Mouse (Mus musculus) Muller cell, postnatal 12 days (primary cell): ENCODE results near the gene Klhl29.
A peak's percentile ranks its signal among the peaks of the same experiment; 100 is the strongest.

ENCODE experiments used
- DNase-seq: peaks from one replicate; pipeline ENCODE4 v3.0.0-alpha.2; 2015; ENCODE audit errors: inconsistent ontology term

Gene Klhl29

GRCm38 (mm10) chr12:5375616-5376461 is at the start of gene Klhl29:
Klhl29 (minus strand) TSS chr12:5375682.
- DNase-seq, result peak; percentile 92

GRCm38 (mm10) chr12:5425276-5425675 is 49.8 kb upstream of the Klhl29 start:
- DNase-seq, result no peak

DNA sequence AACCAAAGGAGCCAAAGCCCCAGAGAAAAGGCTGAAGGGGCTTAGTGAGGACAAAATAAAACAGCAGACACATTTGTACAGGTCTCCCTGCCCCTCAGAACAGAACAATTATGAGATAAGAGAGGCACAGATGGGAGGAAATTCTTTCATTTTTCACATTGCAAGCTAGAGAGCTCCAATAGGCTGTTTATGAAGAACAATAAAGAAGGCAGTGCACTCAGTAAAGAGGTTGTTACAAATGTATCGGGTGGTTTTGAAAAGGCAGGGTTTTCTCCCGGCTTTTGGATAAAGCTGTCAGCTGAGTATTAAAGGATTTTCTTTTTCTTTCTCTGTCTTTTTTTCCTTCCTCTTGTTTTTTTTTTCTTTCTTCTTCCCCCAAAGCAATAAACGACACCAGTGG is 40.3 kb upstream of the Klhl29 start:
- DNase-seq, result no peak

DNA sequence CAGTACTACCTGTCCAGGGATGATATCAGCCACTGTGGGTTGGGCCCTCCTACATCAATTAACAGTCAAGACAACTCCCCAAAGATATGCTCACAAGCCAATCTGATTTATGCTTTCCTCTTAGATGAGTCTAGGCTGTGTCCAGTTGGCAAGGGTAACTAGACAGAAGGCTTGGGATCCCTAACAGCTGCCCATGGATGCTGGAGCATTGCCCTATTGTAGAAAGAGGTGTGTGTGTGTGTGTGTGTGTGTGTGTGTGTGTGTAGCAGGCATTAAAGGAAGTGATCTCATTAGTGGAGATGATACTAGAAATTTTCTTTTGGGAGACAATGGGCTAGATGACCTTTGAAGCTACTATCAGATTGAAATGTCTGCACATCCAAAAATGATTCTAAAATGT is 38.5 kb upstream of the Klhl29 start:
- no peak for DNase-seq

- DNase-seq, result no peak
Measured at GRCm38 (mm10) chr12:5411761-5412537, 36.5 kb upstream of the Klhl29 start.

GRCm38 (mm10) chr12:5411346-5411745 is 35.9 kb upstream of the Klhl29 start:
- no peak for DNase-seq

DNA sequence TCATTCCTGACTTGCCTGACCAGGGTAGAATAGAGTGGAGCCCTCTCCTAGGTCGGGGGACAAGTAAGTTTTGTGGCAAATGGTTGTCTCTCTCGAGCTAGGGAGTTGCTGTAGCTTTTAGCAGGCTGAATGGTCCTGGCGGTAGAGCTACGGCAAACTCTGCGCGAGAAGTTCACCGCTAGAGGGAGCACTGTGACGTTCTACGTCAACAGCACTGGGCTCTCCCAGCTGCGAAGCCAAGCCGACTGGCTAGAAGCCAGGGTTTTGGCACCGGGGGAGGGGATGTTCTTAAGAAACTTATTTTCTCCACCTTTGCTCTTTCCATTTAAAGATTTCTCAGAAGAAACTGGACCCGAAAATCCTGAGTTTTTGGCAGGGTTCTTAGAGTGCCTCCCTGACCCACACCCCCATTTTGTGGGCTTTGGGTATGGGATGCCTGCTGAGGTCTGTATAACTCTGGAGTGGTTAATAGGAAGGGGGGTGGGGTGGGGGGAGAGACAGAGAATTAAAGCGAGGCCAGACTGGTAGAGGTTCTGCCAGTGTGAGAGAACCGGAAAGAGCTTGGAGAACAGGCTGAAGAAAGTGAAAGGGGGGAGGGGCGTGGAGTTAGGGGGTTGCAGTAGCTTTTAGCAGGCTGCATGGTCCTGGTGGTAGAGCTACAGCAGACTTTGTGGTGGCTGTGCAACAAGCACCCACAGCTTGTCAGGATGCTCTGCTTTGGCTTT is 35.1 kb upstream of the Klhl29 start:
- peak; percentile 70 for DNase-seq

DNA sequence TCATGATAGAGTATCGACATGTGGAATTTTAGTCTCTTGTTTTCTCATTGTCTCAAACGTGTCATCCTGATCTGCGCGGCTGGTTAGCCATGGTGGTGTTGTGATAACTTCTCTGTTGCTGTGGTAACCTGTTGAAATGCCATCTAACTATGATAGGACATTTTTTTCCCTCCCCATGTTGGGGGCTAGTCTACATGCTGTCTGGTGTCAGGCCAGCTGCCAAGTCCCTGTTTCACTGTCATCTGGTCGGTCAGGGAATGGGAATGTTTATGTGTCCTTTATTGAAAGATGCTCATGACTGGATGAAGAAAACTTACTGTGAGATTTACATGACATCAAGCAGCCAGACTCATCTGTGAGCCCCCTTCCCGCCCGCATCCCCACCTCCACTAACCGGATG is 31.7 kb upstream of the Klhl29 start:
- no peak for DNase-seq

GRCm38 (mm10) chr12:5397423-5397822 is 21.9 kb upstream of the Klhl29 start:
- DNase-seq, result no peak

DNA sequence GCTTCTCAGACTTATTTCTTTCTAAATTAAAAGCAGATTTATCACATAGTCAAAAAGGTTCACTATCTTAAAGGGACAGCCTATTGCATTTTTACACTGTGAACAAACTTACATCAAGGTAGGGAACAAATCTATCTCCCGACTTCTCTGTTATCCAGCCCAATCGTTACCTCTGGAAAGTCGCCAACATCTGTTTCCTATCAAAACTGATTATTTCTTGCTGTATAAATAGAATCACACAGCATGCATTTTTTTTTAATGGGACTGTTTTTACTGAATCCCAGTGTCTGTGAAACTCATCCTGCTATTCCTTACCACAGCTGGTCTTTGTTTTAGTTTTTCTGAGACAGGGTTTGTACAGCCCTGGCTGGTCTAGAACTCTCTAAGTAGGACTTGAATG is 19.7 kb upstream of the Klhl29 start:
- DNase-seq, result no peak

- DNase-seq, result no peak
Measured at GRCm38 (mm10) chr12:5387112-5387511, 11.6 kb upstream of the Klhl29 start.

- no peak for DNase-seq
Measured at GRCm38 (mm10) chr12:5386688-5387087, 11.2 kb upstream of the Klhl29 start.

GRCm38 (mm10) chr12:5381694-5382093 is 6.2 kb upstream of the Klhl29 start:
- peak; percentile 30 for DNase-seq

- DNase-seq, result peak; percentile 64
Measured at GRCm38 (mm10) chr12:5374684-5375615, 532 bp downstream of the Klhl29 start.

DNA sequence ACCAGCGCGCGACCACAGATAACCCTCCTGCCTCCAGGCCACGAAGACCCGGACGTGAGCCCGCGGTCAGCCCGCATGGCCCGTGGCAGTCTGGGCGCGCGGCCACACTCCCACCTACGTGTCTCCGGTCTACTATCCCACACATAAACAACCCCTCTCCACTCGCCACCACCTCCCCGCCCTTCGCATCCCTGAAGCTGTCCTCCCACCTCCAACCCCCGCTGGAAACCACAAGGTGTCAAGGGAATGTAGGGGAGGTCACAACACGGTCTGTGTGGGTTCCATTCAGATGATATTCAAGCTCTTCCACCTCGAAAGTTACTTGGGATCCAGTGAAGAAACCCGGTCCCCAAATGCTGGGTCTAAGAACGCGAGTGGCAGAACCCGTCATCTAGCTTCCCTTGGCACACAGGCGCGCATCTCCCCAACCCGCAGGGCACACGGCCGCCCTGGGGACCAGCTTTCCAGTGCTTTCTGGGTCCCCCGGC is 1.2 kb downstream of the Klhl29 start:
- DNase-seq, result peak; percentile 67

- peak; percentile 69 for DNase-seq
Measured at GRCm38 (mm10) chr12:5373641-5374195, 1.8 kb downstream of the Klhl29 start.

- DNase-seq, result no peak
Measured at GRCm38 (mm10) chr12:5369396-5369795, 6.1 kb downstream of the Klhl29 start.

DNA sequence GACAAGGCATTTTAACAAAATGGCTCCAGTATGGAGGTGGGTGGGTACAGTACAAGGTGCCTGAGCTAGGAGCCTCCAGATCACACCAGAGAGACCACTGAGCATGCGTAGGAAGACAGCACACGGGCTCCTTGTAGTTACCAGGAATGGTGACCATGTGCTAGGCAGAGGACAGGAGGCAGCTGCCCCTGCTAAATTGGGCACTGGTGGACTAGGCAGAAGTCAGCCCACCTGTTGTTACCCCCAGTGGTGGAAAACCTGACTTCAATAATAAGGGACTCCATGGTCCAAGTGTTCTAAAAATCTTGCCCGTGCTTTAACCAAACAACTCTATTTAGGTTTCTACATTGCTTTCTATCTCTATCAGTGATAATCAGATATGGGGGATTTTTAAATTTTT is 10.6 kb downstream of the Klhl29 start:
- DNase-seq, result no peak

GRCm38 (mm10) chr12:5363961-5364634 is 11.4 kb downstream of the Klhl29 start:
- DNase-seq, result no peak

GRCm38 (mm10) chr12:5359065-5359464 is 16.4 kb downstream of the Klhl29 start:
- DNase-seq, result no peak
